Mouse (Mus musculus): Measurements from ENCODE around the gene Mast4. TPM values are rescaled to one million over a fixed set of nuclear protein-coding genes. Genes with fewer than 3 reads are reported as not detected.

Mast4 gene
- total and polyA plus RNA-seq, 3 experiments, result 8.5 to 33.1 (median 23.6) TPM

DNA sequence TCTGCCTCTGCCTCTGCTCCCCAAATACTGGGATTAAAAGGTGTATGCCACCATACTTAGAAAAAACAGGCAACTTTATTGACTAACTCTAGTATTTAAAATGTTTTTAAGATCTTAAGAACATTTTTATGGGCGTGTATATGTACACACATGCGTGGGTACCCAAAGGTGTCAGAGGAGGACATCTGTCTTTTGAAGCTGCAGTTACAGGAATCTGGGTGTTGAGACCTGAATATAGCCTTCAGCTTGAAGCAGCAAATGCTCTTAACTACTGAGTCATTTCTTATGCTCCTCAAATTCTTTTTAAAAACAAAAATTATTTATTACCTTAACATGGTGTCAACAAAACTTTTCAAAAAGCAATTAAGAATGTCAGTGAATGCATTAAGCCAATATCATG lies 329.1 kb downstream of the Mast4 start:
- intact Hi-C loops (cut with DNase I), result no loop called here
- 92% methylated on average over 2 of the region's 2 CpGs for WGBS

DNA sequence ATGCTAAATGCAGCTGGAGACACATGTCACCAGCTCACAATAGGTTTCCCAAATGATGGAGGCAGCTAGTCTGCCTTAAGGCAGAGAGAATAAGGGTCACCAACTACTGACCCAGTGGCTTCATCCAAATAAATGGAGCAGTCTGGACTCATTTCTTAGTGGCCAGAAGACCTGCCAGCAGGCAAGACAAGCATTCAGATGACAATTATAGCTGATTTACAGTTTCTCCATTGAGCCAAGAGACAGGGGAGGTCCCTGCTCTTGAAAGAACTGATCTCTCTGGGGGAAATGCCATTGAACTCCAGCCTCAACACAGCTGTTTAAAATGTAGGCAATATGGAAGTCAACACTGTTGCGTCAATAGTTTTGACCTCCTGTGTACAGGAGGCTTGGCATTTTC lies 332.5 kb downstream of the Mast4 start:
- Histone ChIP-seq H3K4me1 (ENCODE audit: control insufficient read depth, insufficient read depth, low read length) (no peaks in the 10 kb centered on the region), H3K27ac (no peak overlapping the region), H3K4me3 (no peak overlapping the region), H3K79me2 (replicated peaks; ENCODE audit: control insufficient read depth, insufficient read depth, low read length) (no peaks in the 10 kb centered on the region), H3K27me3 (ENCODE audit: control insufficient read depth, insufficient read depth, low read length) (no peaks in the 10 kb centered on the region), H3K9ac (ENCODE audit: low read depth, low read length) (no peak overlapping the region), H3K36me3 (ENCODE audit: control insufficient read depth, insufficient read depth, low read length) (no peaks in the 10 kb centered on the region)
- intact Hi-C loops (cut with DNase I), result no loop called here
- no peak for TF ChIP-seq CTCF (IDR thresholded peaks at IDR 0.05)
- no peak for TF ChIP-seq EP300 (IDR thresholded peaks at IDR 0.05; ENCODE audit: insufficient read depth, low read depth, low read length)
- TF ChIP-seq POLR2A (IDR thresholded peaks at IDR 0.05; ENCODE audit: insufficient read depth, low read depth, low read length), result no peak
- 85% methylated on average over 1 of the region's 1 CpGs for WGBS
- DNase-seq, result no peak

More for the DNA sequence above, 329.1 kb downstream of the Mast4 start:
- no peak overlapping the region for H3K27ac ChIP-seq
- H3K4me1 ChIP-seq (ENCODE audit: control insufficient read depth, insufficient read depth, low read length), result no peaks in the 10 kb centered on the region
- no peaks in the 10 kb centered on the region for H3K27me3 ChIP-seq (ENCODE audit: control insufficient read depth, insufficient read depth, low read length)
- no peaks in the 10 kb centered on the region for H3K79me2 ChIP-seq (replicated peaks; ENCODE audit: control insufficient read depth, insufficient read depth, low read length)
- no peaks in the 10 kb centered on the region for H3K36me3 ChIP-seq (ENCODE audit: control insufficient read depth, insufficient read depth, low read length)
- no peak overlapping the region for H3K9ac ChIP-seq (ENCODE audit: low read depth, low read length)
- DNase-seq, result no peak
- H3K4me3 ChIP-seq, result no peak overlapping the region
- no peak for TF ChIP-seq EP300 (IDR thresholded peaks at IDR 0.05; ENCODE audit: insufficient read depth, low read depth, low read length)
- no peak for TF ChIP-seq CTCF (IDR thresholded peaks at IDR 0.05)
- TF ChIP-seq POLR2A (IDR thresholded peaks at IDR 0.05; ENCODE audit: insufficient read depth, low read depth, low read length), result no peak

DNA sequence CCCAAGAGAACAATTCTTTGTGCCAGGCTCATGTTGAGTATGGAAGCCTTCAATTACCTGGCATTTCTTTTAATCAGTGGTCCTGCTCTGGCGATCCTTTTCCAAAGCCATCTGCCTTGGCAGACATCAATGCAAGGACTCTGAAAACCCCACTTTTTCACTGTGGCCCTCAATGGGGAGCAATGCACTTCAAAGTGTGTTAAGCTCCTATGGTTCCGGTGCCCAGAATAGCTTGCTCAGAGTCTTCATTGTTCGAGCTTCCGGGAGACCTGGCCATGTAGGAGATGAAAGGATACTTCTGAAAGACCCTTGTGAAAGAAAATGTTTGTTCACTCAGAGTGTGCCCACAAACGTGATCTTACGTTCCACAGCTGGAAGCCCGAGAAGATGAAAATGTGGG lies 333.4 kb downstream of the Mast4 start:
- no peaks in the 10 kb centered on the region for H3K79me2 ChIP-seq (replicated peaks; ENCODE audit: control insufficient read depth, insufficient read depth, low read length)
- H3K4me3 ChIP-seq, result no peak overlapping the region
- H3K9ac ChIP-seq (ENCODE audit: low read depth, low read length), result no peak overlapping the region
- WGBS, result 85% methylated on average over 7 of the region's 7 CpGs
- H3K36me3 ChIP-seq (ENCODE audit: control insufficient read depth, insufficient read depth, low read length), result no peaks in the 10 kb centered on the region
- intact Hi-C loops (cut with DNase I), result no loop called here
- TF ChIP-seq POLR2A (IDR thresholded peaks at IDR 0.05; ENCODE audit: insufficient read depth, low read depth, low read length) (no peak), EP300 (IDR thresholded peaks at IDR 0.05; ENCODE audit: insufficient read depth, low read depth, low read length) (no peak), CTCF (IDR thresholded peaks at IDR 0.05) (no peak)
- no peaks in the 10 kb centered on the region for H3K4me1 ChIP-seq (ENCODE audit: control insufficient read depth, insufficient read depth, low read length)
- no peak for DNase-seq
- no peak overlapping the region for H3K27ac ChIP-seq
- no peaks in the 10 kb centered on the region for H3K27me3 ChIP-seq (ENCODE audit: control insufficient read depth, insufficient read depth, low read length)

DNA sequence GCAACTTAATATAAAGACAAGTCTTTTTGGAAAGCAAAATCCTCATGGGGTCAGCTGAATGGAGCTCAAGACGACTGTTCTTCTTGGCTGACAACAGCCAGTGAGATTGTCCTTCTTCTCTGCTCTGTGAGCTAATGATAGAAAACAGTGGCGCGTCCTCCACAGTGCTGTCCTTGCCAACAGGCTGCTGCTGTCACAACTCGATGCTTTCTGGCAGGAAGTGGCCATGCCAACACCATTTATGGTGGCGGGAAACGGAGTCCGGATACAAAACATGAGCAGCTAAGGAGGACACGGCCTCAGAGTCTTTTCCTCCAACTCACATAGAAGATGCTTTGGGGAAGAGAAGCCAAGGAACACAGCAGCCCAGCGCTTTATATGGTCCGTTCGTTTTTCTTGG lies 340.2 kb downstream of the Mast4 start:
- TF ChIP-seq CTCF (IDR thresholded peaks at IDR 0.05) (no peak), POLR2A (IDR thresholded peaks at IDR 0.05; ENCODE audit: insufficient read depth, low read depth, low read length) (no peak), EP300 (IDR thresholded peaks at IDR 0.05; ENCODE audit: insufficient read depth, low read depth, low read length) (no peak)
- Histone ChIP-seq H3K27ac (no peak overlapping the region), H3K27me3 (ENCODE audit: control insufficient read depth, insufficient read depth, low read length) (no peaks in the 10 kb centered on the region), H3K36me3 (ENCODE audit: control insufficient read depth, insufficient read depth, low read length) (no peaks in the 10 kb centered on the region), H3K79me2 (replicated peaks; ENCODE audit: control insufficient read depth, insufficient read depth, low read length) (no peaks in the 10 kb centered on the region), H3K4me1 (ENCODE audit: control insufficient read depth, insufficient read depth, low read length) (peaks cover 1% of the 10 kb centered on the region), H3K9ac (ENCODE audit: low read depth, low read length) (no peak overlapping the region), H3K4me3 (no peak overlapping the region; the same call in 1 of the 2 replicates)
- 37% methylated on average over 11 of the region's 11 CpGs for WGBS
- intact Hi-C loops (cut with DNase I), result no loop called here
- peak; percentile 28 to 42 for DNase-seq

DNA sequence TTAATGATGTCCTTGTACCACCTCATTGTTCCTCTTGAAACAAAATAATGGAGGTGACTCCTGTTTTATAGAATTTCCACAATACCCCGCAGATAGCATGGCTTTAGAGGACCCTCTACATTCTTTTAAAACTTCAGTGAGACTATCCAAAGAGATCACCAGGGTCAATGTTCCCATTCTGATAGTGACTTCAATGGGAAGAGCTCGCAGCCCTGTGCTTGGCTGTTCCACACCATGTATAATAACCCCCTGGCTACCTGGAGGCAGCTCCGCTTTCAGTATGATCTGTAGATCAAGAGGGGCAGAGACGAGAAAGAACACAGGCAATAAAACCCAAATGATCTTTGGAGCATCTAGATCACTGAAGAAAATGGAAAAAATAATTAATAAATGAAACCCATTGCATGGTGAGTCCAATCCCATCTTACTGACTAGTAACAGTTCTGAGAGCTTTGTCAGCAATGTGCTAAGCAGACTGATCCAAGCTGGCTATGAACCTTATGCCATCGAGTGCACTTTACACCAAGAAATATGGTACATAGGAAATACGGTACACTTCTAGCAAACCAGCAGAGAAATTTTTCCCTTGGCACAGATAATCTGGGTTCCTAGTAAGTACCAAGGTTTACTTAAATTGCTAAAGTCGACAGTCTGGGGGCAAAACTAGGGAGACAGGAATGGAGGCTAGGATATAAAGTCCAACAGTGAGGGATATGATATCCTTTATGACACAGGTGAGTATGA lies 341.4 kb downstream of the Mast4 start:
- Histone ChIP-seq H3K27ac (no peak overlapping the region), H3K9ac (ENCODE audit: low read depth, low read length) (no peak overlapping the region), H3K4me1 (ENCODE audit: control insufficient read depth, insufficient read depth, low read length) (peaks cover 1% of the 10 kb centered on the region), H3K36me3 (ENCODE audit: control insufficient read depth, insufficient read depth, low read length) (no peaks in the 10 kb centered on the region), H3K27me3 (ENCODE audit: control insufficient read depth, insufficient read depth, low read length) (no peaks in the 10 kb centered on the region), H3K4me3 (no peak overlapping the region), H3K79me2 (replicated peaks; ENCODE audit: control insufficient read depth, insufficient read depth, low read length) (no peaks in the 10 kb centered on the region)
- no peak for DNase-seq
- TF ChIP-seq POLR2A (IDR thresholded peaks at IDR 0.05; ENCODE audit: insufficient read depth, low read depth, low read length), result no peak
- TF ChIP-seq EP300 (IDR thresholded peaks at IDR 0.05; ENCODE audit: insufficient read depth, low read depth, low read length), result no peak
- TF ChIP-seq CTCF (IDR thresholded peaks at IDR 0.05), result no peak
- intact Hi-C loops (cut with DNase I), result no loop called here
- WGBS, result 91% methylated on average over 7 of the region's 7 CpGs

DNA sequence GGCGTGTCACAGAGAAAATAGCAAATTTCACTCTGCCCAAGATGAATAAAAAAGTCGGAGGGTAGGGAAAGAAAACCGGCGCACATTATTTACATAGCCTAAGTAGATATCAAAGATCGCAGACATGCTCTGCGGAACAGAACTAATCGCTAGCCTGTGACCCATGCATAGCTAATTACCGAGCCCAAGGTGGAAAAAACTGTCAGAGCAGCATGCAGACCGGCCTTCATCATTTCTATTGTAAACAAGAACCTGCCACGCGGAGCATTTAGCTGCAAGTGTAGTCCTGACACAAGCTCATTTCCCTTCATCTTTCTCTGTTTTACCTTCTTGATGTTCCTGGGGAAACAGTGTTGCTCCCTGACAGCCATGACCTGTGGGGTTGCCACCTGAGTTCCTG lies 342.4 kb downstream of the Mast4 start:
- Histone ChIP-seq H3K9ac (ENCODE audit: low read depth, low read length) (no peak overlapping the region), H3K79me2 (replicated peaks; ENCODE audit: control insufficient read depth, insufficient read depth, low read length) (no peaks in the 10 kb centered on the region), H3K27ac (no peak overlapping the region), H3K36me3 (ENCODE audit: control insufficient read depth, insufficient read depth, low read length) (no peaks in the 10 kb centered on the region), H3K4me3 (no peak overlapping the region), H3K27me3 (ENCODE audit: control insufficient read depth, insufficient read depth, low read length) (no peaks in the 10 kb centered on the region), H3K4me1 (ENCODE audit: control insufficient read depth, insufficient read depth, low read length) (peaks cover 1% of the 10 kb centered on the region)
- no peak for TF ChIP-seq POLR2A (IDR thresholded peaks at IDR 0.05; ENCODE audit: insufficient read depth, low read depth, low read length)
- TF ChIP-seq EP300 (IDR thresholded peaks at IDR 0.05; ENCODE audit: insufficient read depth, low read depth, low read length), result no peak
- TF ChIP-seq CTCF (IDR thresholded peaks at IDR 0.05), result no peak
- 85% methylated on average over 11 of the region's 11 CpGs for WGBS
- DNase-seq, result no peak
- intact Hi-C loops (cut with DNase I), result no loop called here

Measured in heart, adult 2 months (tissue).